Mouse (Mus musculus) ES-E14 (cell line): Measurements from ENCODE around the gene Slc39a11. TPM values are rescaled to one million over a fixed set of nuclear protein-coding genes. Genes with fewer than 3 reads are reported as not detected.

Experiments
- DNase-seq: peaks from one replicate; pipeline ENCODE4 v3.0.0-alpha.2; 2013; ENCODE audit warnings: low read depth, low spot score
- H3K27ac ChIP-seq: 2 replicates; pipeline ENCODE4 v1.5.1; 2012; ENCODE audit warnings: low read depth, mild to moderate bottlenecking, low read length, moderate library complexity, mixed read lengths; ENCODE audit not compliant: poor library complexity, insufficient read depth, severe bottlenecking
- H3K36me3 ChIP-seq: 2 replicates; pipeline ENCODE4 v1.6.1; 2012; ENCODE audit warnings: mild to moderate bottlenecking, low read length, moderate library complexity, mixed read lengths; ENCODE audit not compliant: control insufficient read depth, poor library complexity, insufficient read depth, severe bottlenecking
- H3K4me1 ChIP-seq, 2 experiments: fragments of 150-350 bp in 1 of 2; sonication (generic) in 1 of 2; 2 replicates each; pipeline ENCODE4 v1.6.1; 2012; ENCODE audit warnings: low read length in 2 of 2, mild to moderate bottlenecking in 1 of 2, mixed read lengths in 1 of 2; ENCODE audit not compliant: control insufficient read depth in 2 of 2, insufficient read depth in 2 of 2, poor library complexity in 1 of 2
- H3K4me3 ChIP-seq, 2 experiments: fragments of 150-350 bp in 1 of 2; sonication (generic) in 1 of 2; 2 replicates each; pipeline ENCODE4 v1.5.1; 2012; ENCODE audit warnings: low read length in 2 of 2, low read depth in 1 of 2, mild to moderate bottlenecking in 1 of 2, mixed read lengths in 1 of 2; ENCODE audit not compliant: insufficient read depth in 1 of 2, poor library complexity in 1 of 2, severe bottlenecking in 1 of 2
- H3K9ac ChIP-seq: 2 replicates; pipeline ENCODE4 v1.6.1; 2012; ENCODE audit warnings: low read depth, mild to moderate bottlenecking, low read length, mixed read lengths; ENCODE audit not compliant: poor library complexity, insufficient read depth, severe bottlenecking
- H3K9me3 ChIP-seq: fragments of 150-350 bp; sonication (generic); 2 replicates; pipeline ENCODE4 v1.6.1; 2012; ENCODE audit warnings: low read depth, mild to moderate bottlenecking, low read length; ENCODE audit not compliant: control insufficient read depth, insufficient read depth
- CHD2 ChIP-seq: IDR thresholded peaks from 2 replicates; pipeline ENCODE4 v1.6.1; 2014; ENCODE audit warnings: mild to moderate bottlenecking, low read depth, low read length, inconsistent platforms
- HCFC1 ChIP-seq: IDR thresholded peaks from 2 replicates; pipeline ENCODE4 v1.6.1; 2012; ENCODE audit warnings: low read length, inconsistent platforms, borderline replicate concordance; ENCODE audit not compliant: insufficient read depth
- MAFK ChIP-seq: IDR thresholded peaks from 2 replicates; pipeline ENCODE4 v1.6.1; 2014; ENCODE audit warnings: mild to moderate bottlenecking, low read depth, low read length, inconsistent platforms; ENCODE audit not compliant: insufficient read depth
- ZC3H11A ChIP-seq: IDR thresholded peaks from 2 replicates; pipeline ENCODE4 v1.6.1; 2012; ENCODE audit warnings: low read depth, mild to moderate bottlenecking, inconsistent platforms, low read length, borderline replicate concordance
- ZNF384 ChIP-seq: IDR thresholded peaks from 2 replicates; pipeline ENCODE4 v1.6.1; 2012; ENCODE audit warnings: low read depth, low read length, inconsistent platforms
- in situ Hi-C, 2 experiments: fragments of 600-800 bp; cut with MboI; formaldehyde crosslinking; loops; one replicate each; pipeline ENCODE4 v1.15.1; 2025; ENCODE audit warnings: low sequenced_read_pairs in 2 of 2, inconsistent platforms in 1 of 2; ENCODE audit not compliant: unreplicated experiment in 2 of 2
- total RNA-seq: library from RNA; depleted of rRNA; stranded (reverse); fragments of 300-350 nt; gene quantifications from 2 replicates; pipeline ENCODE4 v1.2.3, GENCODE M21; 2012

Slc39a11 gene
- total RNA-seq, 1 experiment = 17.0 TPM

DNA sequence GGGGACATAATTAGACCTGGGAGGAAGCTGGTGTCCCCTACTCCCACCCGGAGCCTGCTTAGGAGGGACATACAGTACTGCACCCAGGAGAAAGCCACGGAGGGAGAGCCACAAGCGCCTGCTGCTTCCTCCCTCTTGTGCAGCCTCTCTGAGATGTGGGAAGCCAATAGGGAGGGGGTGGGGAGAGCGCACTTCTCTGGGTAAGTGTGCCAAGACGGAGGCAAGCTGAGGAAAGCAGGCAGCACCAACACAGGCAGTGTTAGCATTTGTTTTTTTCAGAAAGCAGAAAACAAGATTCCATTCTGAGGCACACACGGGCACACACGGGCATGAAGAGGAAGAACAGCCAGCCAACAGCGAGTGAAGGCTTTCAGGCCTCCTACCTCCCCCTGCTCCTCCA lies 129.5 kb downstream of the Slc39a11 start:
- no peak overlapping the region for H3K27ac ChIP-seq
- peaks cover 3% of the 10 kb centered on the region; the same call in 1 of the 2 replicates for H3K36me3 ChIP-seq
- no peaks in the 10 kb centered on the region for H3K9me3 ChIP-seq
- DNase-seq = no peak
- in situ Hi-C loops = no loop called here
- no peak overlapping the region for H3K4me3 ChIP-seq
- H3K9ac ChIP-seq = no peak overlapping the region
- no peaks in the 10 kb centered on the region for H3K4me1 ChIP-seq
- no peak for TF ChIP-seq ZNF384
- no peak for TF ChIP-seq MAFK
- no peak for TF ChIP-seq ZC3H11A
- TF ChIP-seq HCFC1 = no peak
- no peak for TF ChIP-seq CHD2

DNA sequence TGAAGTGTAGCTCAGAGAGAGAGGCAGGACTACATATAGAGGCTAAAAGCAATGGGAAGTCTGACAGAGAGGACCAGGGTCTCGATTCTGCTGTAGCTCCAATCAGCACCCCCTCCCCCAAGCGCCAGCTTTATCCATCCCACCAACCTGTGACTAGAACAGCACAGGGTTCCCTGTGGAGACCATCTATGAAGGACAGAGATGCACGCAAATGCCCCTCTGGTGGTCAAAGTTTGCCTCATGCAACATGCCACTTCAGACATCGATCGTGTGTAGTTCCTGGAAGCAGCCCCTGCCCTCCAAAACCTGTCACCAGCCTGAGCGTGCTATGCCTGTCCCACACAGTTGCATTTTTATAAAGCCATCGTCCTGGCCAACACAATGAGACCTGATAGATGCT lies 129.9 kb downstream of the Slc39a11 start:
- DNase-seq = no peak
- in situ Hi-C loops = no loop called here
- no peaks in the 10 kb centered on the region for H3K9me3 ChIP-seq
- no peak overlapping the region for H3K27ac ChIP-seq
- no peaks in the 10 kb centered on the region for H3K4me1 ChIP-seq
- H3K9ac ChIP-seq = no peak overlapping the region
- H3K4me3 ChIP-seq = no peak overlapping the region
- H3K36me3 ChIP-seq = peaks cover 3% of the 10 kb centered on the region; the same call in 1 of the 2 replicates
- TF ChIP-seq MAFK (no peak), HCFC1 (no peak), CHD2 (no peak)

DNA sequence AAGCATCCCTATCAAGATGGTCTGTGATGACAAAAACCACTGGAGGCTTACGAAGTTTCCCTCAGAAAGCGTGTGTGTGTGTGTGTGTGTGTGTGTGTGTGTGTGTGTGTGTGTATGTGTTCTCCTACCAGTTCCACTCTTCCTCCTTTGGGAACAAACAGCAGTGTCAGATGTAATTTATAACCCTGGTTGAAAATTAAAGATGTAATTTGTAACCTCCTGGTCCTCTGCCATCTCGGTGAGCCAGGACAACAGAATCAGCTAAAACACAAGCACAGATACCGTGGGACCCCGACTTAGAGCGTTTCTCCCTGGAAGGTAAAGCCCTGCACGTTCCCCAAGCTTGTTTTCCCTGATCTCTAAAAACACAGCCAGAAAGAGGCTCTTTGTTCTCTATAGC lies 131.7 kb downstream of the Slc39a11 start:
- Histone ChIP-seq H3K9me3 (no peaks in the 10 kb centered on the region), H3K27ac (no peak overlapping the region), H3K9ac (no peak overlapping the region), H3K4me3 (no peak overlapping the region), H3K4me1 (no peaks in the 10 kb centered on the region), H3K36me3 (peaks cover 3% of the 10 kb centered on the region; the same call in 1 of the 2 replicates)
- DNase-seq = no peak
- TF ChIP-seq CHD2 (no peak), ZC3H11A (no peak), HCFC1 (no peak), MAFK (no peak), ZNF384 (no peak)
- in situ Hi-C loops = no loop called here

DNA sequence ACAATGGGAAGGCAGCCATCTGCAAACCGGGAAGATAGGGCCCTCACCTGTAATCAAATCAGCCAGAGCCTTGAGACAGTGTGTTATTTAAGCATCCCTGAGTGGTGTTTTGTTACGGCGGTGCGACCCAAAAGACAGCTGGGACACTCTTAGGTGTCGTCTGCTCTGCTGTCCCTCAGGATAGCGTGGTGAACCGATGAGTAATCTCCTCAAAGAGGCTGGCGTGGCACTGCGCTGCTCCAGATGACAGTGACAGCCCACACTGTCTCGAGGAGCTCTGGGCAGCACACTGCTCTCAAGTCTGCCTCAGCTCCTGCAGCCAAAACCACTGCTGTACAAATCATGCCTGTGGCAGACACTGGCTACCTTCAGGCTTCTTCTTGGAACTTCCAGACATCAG lies 133.7 kb downstream of the Slc39a11 start:
- no peak overlapping the region for H3K4me3 ChIP-seq
- in situ Hi-C loops = no loop called here
- no peak overlapping the region; the same call in 1 of the 2 replicates for H3K27ac ChIP-seq
- H3K9me3 ChIP-seq = no peaks in the 10 kb centered on the region
- H3K4me1 ChIP-seq = peaks cover 0 to 3% of the 10 kb centered on the region in 2 experiments; a peak in 1 of 4 replicates
- no peak overlapping the region for H3K9ac ChIP-seq
- no peak for DNase-seq
- TF ChIP-seq MAFK = no peak
- no peak for TF ChIP-seq HCFC1
- no peak for TF ChIP-seq CHD2
- TF ChIP-seq ZC3H11A = no peak
- TF ChIP-seq ZNF384 = no peak
- no peaks in the 10 kb centered on the region for H3K36me3 ChIP-seq

DNA sequence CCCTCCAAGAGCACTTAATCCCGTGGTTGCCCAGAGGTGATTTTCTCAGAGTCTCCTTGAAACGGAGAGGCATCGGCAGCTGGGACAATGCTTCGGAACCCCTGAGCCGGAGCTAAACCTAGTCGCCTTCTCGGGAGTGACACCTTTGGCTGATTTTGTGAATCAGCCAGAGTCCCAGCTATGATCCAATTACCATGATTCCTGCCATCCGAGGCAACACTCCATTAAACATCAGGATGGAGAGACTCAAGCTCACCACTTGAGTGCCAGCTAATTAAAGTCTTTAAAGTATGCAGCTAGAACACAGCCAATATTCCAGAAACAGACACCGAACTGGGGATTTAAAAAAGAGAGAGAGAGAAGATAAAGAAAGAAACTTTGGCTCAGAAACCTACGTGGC lies 136.9 kb downstream of the Slc39a11 start:
- no peak for DNase-seq
- Histone ChIP-seq H3K4me1 (peaks cover 0 to 3% of the 10 kb centered on the region in 2 experiments; a peak in 1 of 4 replicates), H3K9ac (no peak overlapping the region), H3K9me3 (no peaks in the 10 kb centered on the region), H3K4me3 (no peak overlapping the region), H3K36me3 (no peaks in the 10 kb centered on the region), H3K27ac (no peak overlapping the region)
- in situ Hi-C loops = no loop called here
- TF ChIP-seq ZNF384 (no peak), HCFC1 (no peak), ZC3H11A (no peak), MAFK (no peak), CHD2 (no peak)
